Mouse (Mus musculus) neural tube, embryonic 13.5 days (tissue): ENCODE measurements around the gene Obscn. TPM values are rescaled to one million over a fixed set of nuclear protein-coding genes. Genes with fewer than 3 reads are reported as not detected.

Experiments used
- ATAC-seq: fragments of 200-750 bp; cut with Nextera tagmentation; 2 replicates; pipeline ENCODE4 v1.8.0; 2017; ENCODE audit warnings: low read depth, mild to moderate bottlenecking, moderate TSS enrichment, moderate library complexity
- H3K27ac ChIP-seq: fragments of 300-500 bp; sonication (generic); replicated peaks from 2 replicates; pipeline ENCODE4 v1.5.1; 2015; ENCODE audit warnings: moderate library complexity, mild to moderate bottlenecking, inconsistent platforms
- H3K27me3 ChIP-seq: fragments of 300-500 bp; sonication (generic); 2 replicates; pipeline ENCODE4 v1.6.1; 2015; ENCODE audit warnings: mild to moderate bottlenecking, inconsistent platforms
- H3K36me3 ChIP-seq: fragments of 300-500 bp; sonication (generic); 2 replicates; pipeline ENCODE4 v1.6.1; 2015; ENCODE audit warnings: mild to moderate bottlenecking, inconsistent platforms
- H3K4me1 ChIP-seq: fragments of 300-500 bp; sonication (generic); replicated peaks from 2 replicates; pipeline ENCODE4 v1.6.1; 2015; ENCODE audit warnings: inconsistent platforms
- H3K4me2 ChIP-seq: fragments of 300-500 bp; sonication (generic); 2 replicates; pipeline ENCODE4 v1.6.1; 2015; ENCODE audit warnings: inconsistent platforms, mild to moderate bottlenecking, moderate library complexity
- H3K4me3 ChIP-seq: fragments of 300-500 bp; sonication (generic); 2 replicates; pipeline ENCODE4 v1.5.1; 2015; ENCODE audit warnings: mild to moderate bottlenecking, inconsistent platforms
- H3K9ac ChIP-seq: fragments of 300-500 bp; sonication (generic); 2 replicates; pipeline ENCODE4 v1.6.1; 2015; ENCODE audit warnings: moderate library complexity, mild to moderate bottlenecking, inconsistent platforms
- H3K9me3 ChIP-seq: fragments of 300-500 bp; sonication (generic); 2 replicates; pipeline ENCODE4 v1.6.1; 2016; ENCODE audit warnings: inconsistent platforms
- WGBS: fragments of 180-500 bp; shearing (Covaris S2); methylation state at CpG from one replicate; pipeline ENCODE4 v1.1.7; 2015; 5-methylcytosine and 5-hydroxymethylcytosine counted together
- polyA plus RNA-seq: library from polyadenylated mRNA; unstranded; fragments of >200 nt; fragmentation: Nextera tagmentation; extraction: Ambion mirVana; gene quantifications from 2 replicates; pipeline ENCODE4 v1.2.1, GENCODE M21; 2015

Gene Obscn
- polyA plus RNA-seq, 1 experiment from 2014 or later: 0.27 TPM

GRCm38 (mm10) chr11:58965001-58965760, 171.0 kb downstream of the Obscn start:
- Histone ChIP-seq H3K27ac (no peak overlapping the region), H3K9ac (peak overlapping the region; percentile 32; the same call in 1 of the 2 replicates), H3K27me3 (peaks cover 16% of the 10 kb centered on the region), H3K4me1 (peaks cover 8% of the 10 kb centered on the region), H3K4me3 (no peak overlapping the region), H3K9me3 (no peaks in the 10 kb centered on the region), H3K4me2 (no peak overlapping the region), H3K36me3 (peaks cover 13% of the 10 kb centered on the region)
- 49% methylated on average over 12 of the region's 12 CpGs for WGBS
- no peak for ATAC-seq

- Histone ChIP-seq H3K9me3 (no peaks in the 10 kb centered on the region), H3K4me2 (no peak overlapping the region), H3K4me3 (no peak overlapping the region), H3K4me1 (peaks cover 14% of the 10 kb centered on the region), H3K36me3 (peaks cover 9% of the 10 kb centered on the region; the same call in 1 of the 2 replicates), H3K27ac (no peak overlapping the region), H3K9ac (no peak overlapping the region), H3K27me3 (peaks cover 16% of the 10 kb centered on the region)
- WGBS: 83% methylated on average over 7 of the region's 7 CpGs
- no peak for ATAC-seq
Measured at GRCm38 (mm10) chr11:58964216-58964615, 172.0 kb downstream of the Obscn start.

GRCm38 (mm10) chr11:58963543-58963942, 172.7 kb downstream of the Obscn start:
- Histone ChIP-seq H3K27ac (no peak overlapping the region), H3K4me1 (peaks cover 21% of the 10 kb centered on the region), H3K4me2 (no peak overlapping the region), H3K4me3 (no peak overlapping the region), H3K36me3 (peaks cover 10% of the 10 kb centered on the region; the same call in 1 of the 2 replicates), H3K27me3 (peaks cover 16% of the 10 kb centered on the region), H3K9ac (no peak overlapping the region), H3K9me3 (no peaks in the 10 kb centered on the region)
- 29% methylated on average over 17 of the region's 17 CpGs for WGBS
- ATAC-seq: no peak

GRCm38 (mm10) chr11:58961364-58962177, 174.6 kb downstream of the Obscn start:
- Histone ChIP-seq H3K4me2 (no peak overlapping the region), H3K27ac (no peak overlapping the region), H3K27me3 (peaks cover 16% of the 10 kb centered on the region), H3K4me3 (no peak overlapping the region), H3K9me3 (no peaks in the 10 kb centered on the region), H3K4me1 (peaks cover 40% of the 10 kb centered on the region), H3K36me3 (0 out of 2 replicates have a peak, but pooled peaks cover 15% of the 10 kb centered on the region), H3K9ac (no peak overlapping the region)
- 61% methylated on average over 50 of the region's 50 CpGs for WGBS
- ATAC-seq: no peak

GRCm38 (mm10) chr11:58959921-58960465, 176.2 kb downstream of the Obscn start:
- H3K4me1 ChIP-seq: peaks cover 47% of the 10 kb centered on the region
- peak; percentile 78 for ATAC-seq
- peak overlapping the region; percentile 47 for H3K4me3 ChIP-seq
- H3K27me3 ChIP-seq: peaks cover 16% of the 10 kb centered on the region
- 2% methylated on average over 40 of the region's 40 CpGs for WGBS
- no peaks in the 10 kb centered on the region for H3K9me3 ChIP-seq
- H3K9ac ChIP-seq: peak overlapping the region; percentile 73
- H3K36me3 ChIP-seq: 0 out of 2 replicates have a peak, but pooled peaks cover 15% of the 10 kb centered on the region
- H3K4me2 ChIP-seq: peak overlapping the region; percentile 87
- H3K27ac ChIP-seq: peak overlapping the region; percentile 84

- 31% methylated on average over 15 of the region's 15 CpGs for WGBS
- peaks cover 42% of the 10 kb centered on the region for H3K4me1 ChIP-seq
Measured at GRCm38 (mm10) chr11:58959186-58959825, 176.9 kb downstream of the Obscn start.

GRCm38 (mm10) chr11:58958536-58958935, 177.7 kb downstream of the Obscn start:
- Histone ChIP-seq H3K27me3 (peaks cover 16% of the 10 kb centered on the region), H3K4me3 (no peak overlapping the region), H3K27ac (no peak overlapping the region), H3K4me1 (peaks cover 42% of the 10 kb centered on the region), H3K36me3 (0 out of 2 replicates have a peak, but pooled peaks cover 15% of the 10 kb centered on the region), H3K4me2 (peak overlapping the region; percentile 87), H3K9me3 (no peaks in the 10 kb centered on the region), H3K9ac (peak overlapping the region; percentile 95; the same call in 1 of the 2 replicates)
- WGBS: 81% methylated on average over 6 of the region's 6 CpGs
- ATAC-seq: no peak

More at GRCm38 (mm10) chr11:58959186-58959825, 176.9 kb downstream of the Obscn start:
- Histone ChIP-seq H3K36me3 (0 out of 2 replicates have a peak, but pooled peaks cover 15% of the 10 kb centered on the region), H3K4me2 (peak overlapping the region; percentile 87), H3K4me3 (peak overlapping the region; percentile 47), H3K27me3 (peaks cover 16% of the 10 kb centered on the region), H3K9me3 (no peaks in the 10 kb centered on the region), H3K27ac (peak overlapping the region; percentile 84), H3K9ac (peak overlapping the region; percentile 73)
- ATAC-seq: no peak

- Histone ChIP-seq H3K4me3 (peak overlapping the region; percentile 74), H3K4me1 (peaks cover 51% of the 10 kb centered on the region), H3K36me3 (0 out of 2 replicates have a peak, but pooled peaks cover 15% of the 10 kb centered on the region), H3K27ac (no peak overlapping the region), H3K9me3 (no peaks in the 10 kb centered on the region), H3K4me2 (peak overlapping the region; percentile 87), H3K27me3 (peaks cover 9% of the 10 kb centered on the region), H3K9ac (peak overlapping the region; percentile 95)
- no peak for ATAC-seq
- WGBS: 87% methylated on average over 5 of the region's 5 CpGs
Measured at GRCm38 (mm10) chr11:58957226-58957914, 178.8 kb downstream of the Obscn start.

- Histone ChIP-seq H3K4me1 (peaks cover 65% of the 10 kb centered on the region), H3K4me2 (peak overlapping the region; percentile 87), H3K36me3 (0 out of 2 replicates have a peak, but pooled peaks cover 15% of the 10 kb centered on the region), H3K27ac (peak overlapping the region; percentile 100), H3K9me3 (no peaks in the 10 kb centered on the region), H3K4me3 (peak overlapping the region; percentile 74), H3K9ac (peak overlapping the region; percentile 95), H3K27me3 (no peaks in the 10 kb centered on the region)
- no peak for ATAC-seq
- WGBS: 23% methylated on average over 8 of the region's 8 CpGs
Measured at GRCm38 (mm10) chr11:58955868-58956257, 180.3 kb downstream of the Obscn start.

- no peaks in the 10 kb centered on the region for H3K9me3 ChIP-seq
- under 1% methylated on average over 20 of the region's 20 CpGs for WGBS
- H3K4me1 ChIP-seq: peaks cover 71% of the 10 kb centered on the region
- H3K9ac ChIP-seq: peak overlapping the region; percentile 95
- H3K27ac ChIP-seq: peak overlapping the region; percentile 100
- H3K4me3 ChIP-seq: peak overlapping the region; percentile 74
- H3K36me3 ChIP-seq: 0 out of 2 replicates have a peak, but pooled peaks cover 15% of the 10 kb centered on the region
- no peak; the same call in 1 of the 2 replicates for ATAC-seq
- peak overlapping the region; percentile 87 for H3K4me2 ChIP-seq
- no peaks in the 10 kb centered on the region for H3K27me3 ChIP-seq
Measured at GRCm38 (mm10) chr11:58955143-58955867, 180.9 kb downstream of the Obscn start.
